Mouse (Mus musculus): Measurements from ENCODE around the gene Itpr3.
A peak's percentile ranks its signal among the peaks of the same experiment; 100 is the strongest.

Itpr3 gene

GRCm38 (mm10) chr17:27070913-27071312, 13.8 kb downstream of the Itpr3 start:
- DNase-seq (ENCODE audit: extremely low spot score, low spot score) = no peak

DNA sequence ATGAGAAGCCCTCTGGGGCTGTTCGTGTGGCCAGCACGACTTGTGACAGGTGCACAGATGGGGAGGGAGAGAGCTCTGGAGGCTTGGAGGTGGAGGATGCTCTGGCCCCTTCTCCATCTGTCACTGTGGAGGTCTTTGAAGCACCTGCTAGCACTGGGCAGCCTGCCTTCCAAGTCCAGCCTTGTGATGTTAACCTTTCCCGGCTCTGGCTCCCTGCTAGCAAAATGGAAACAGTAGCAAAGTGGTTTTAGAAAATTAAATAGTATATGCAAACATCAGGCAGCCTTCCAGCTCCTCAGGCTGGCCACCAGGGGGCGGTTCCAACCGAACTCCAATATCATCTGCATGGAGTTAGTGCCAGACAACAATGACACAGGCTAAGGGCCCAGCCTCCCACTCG, 14.5 kb downstream of the Itpr3 start:
- peak; percentile 35 for DNase-seq (ENCODE audit: extremely low spot score, low spot score)

- DNase-seq (ENCODE audit: extremely low spot score, low spot score) = no peak
Observed at GRCm38 (mm10) chr17:27072363-27072762, 15.3 kb downstream of the Itpr3 start.

DNA sequence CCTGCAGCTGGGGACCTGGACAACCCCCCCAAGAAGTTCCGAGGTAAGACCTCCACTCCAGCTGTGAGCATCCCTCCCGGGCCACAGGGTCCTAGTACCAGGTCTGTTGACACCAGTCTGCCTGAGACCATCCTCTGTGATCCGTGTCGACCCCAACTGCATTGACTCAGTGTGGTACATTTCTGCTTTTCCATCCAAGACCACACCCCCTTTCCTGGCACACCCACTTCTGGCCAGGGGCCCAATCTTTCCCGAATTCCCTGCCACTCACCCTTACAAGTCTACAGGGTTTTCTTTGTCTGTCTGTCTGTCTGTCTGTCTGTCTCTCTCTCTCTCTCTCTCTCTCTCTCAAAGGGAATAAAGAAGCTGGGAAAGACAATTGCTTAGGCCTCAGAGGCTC, 16.0 kb downstream of the Itpr3 start:
- DNase-seq (ENCODE audit: extremely low spot score, low spot score) = no peak

DNA sequence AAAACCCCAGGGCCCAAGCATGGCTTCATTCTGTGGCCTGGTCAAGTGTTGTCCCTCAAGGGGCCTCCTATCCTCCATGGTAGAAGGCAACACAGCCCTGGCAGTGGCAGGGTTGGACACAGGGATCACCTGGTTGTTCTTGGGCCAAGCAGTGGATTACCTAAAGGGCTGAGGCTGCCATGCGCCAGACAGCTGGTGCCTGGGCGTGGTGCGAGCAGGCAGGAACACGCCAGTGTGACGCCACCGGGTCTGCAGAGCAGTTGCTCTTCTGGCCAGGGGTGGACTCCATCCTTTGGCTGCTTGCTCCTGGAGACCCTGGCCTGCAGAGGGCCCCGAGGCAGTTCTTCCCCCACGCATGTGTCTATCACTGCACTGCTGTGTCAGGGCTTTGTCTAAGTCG, 16.7 kb downstream of the Itpr3 start:
- no peak for DNase-seq (ENCODE audit: extremely low spot score, low spot score)

GRCm38 (mm10) chr17:27074236-27074635, 17.1 kb downstream of the Itpr3 start:
- DNase-seq (ENCODE audit: extremely low spot score, low spot score) = no peak

- DNase-seq (ENCODE audit: extremely low spot score, low spot score) = no peak
Observed at GRCm38 (mm10) chr17:27074849-27075745, 18.0 kb downstream of the Itpr3 start.

DNA sequence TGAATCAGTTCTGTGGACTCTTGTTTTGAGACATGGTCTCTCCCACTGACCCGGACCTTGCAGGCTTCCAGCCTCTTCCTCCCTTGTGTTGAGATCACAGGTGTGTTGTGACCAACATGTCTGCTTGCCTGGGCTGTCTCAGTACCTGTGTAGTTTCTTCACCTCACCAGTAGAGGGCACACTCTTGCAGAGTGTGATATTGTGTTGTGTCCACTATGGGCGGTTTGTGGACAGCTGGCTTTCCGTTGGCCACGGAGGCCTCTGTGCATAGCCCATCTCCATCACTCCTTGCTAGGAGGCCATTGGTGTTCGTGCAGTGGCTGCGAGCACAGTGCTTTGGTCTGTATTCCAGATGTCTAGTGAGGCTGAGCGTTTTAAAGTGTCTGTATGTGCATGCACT, 20.0 kb downstream of the Itpr3 start:
- DNase-seq (ENCODE audit: extremely low spot score, low spot score) = no peak

DNA sequence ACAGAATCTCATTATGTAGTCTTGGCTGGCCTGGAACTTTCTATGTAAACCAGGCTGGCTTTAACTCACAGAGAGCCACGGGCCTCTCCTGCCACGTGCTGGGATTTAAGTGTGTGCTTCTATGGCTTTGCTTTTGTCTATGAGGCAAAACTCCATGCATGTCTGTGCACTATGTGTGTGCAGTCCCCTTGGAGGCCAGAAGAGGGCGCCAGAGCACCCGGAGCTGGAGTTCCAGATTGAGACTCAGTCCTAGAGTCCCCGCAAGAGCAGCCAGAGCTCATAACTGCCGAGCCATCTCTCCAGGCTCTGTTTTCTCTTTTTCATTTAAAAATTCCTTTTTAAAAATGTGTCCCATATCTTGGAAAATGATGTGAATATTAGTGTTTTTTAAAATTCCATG, 20.8 kb downstream of the Itpr3 start:
- no peak for DNase-seq (ENCODE audit: extremely low spot score, low spot score)

GRCm38 (mm10) chr17:27078499-27078898, 21.4 kb downstream of the Itpr3 start:
- no peak for DNase-seq (ENCODE audit: extremely low spot score, low spot score)

GRCm38 (mm10) chr17:27081868-27082267, 24.8 kb downstream of the Itpr3 start:
- no peak for DNase-seq (ENCODE audit: extremely low spot score, low spot score)

- no peak for DNase-seq (ENCODE audit: extremely low spot score, low spot score)
Observed at GRCm38 (mm10) chr17:27082796-27083195, 25.7 kb downstream of the Itpr3 start.

- DNase-seq (ENCODE audit: extremely low spot score, low spot score) = no peak
Observed at GRCm38 (mm10) chr17:27083601-27084000, 26.5 kb downstream of the Itpr3 start.

GRCm38 (mm10) chr17:27085676-27086075, 28.6 kb downstream of the Itpr3 start:
- DNase-seq (ENCODE audit: extremely low spot score, low spot score) = peak; percentile 68

DNA sequence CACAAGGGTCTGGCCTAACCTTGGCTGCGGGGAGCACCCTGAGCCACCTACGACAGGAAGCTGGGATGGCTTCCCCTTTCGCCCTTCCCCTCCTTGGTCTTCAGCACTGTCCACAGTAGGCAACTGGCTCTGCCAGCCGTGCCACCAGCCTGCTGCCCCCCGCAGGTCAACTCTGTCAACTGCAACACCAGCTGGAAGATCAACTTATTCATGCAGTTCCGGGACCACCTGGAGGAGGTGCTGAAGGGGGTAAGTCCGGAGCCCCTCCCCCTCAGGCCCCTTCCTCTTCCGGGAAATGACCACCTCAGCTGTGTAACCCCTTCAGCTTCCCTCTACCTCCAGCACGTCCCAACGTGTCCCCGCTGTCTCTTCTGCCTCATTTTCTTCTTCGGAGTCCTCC, 30.3 kb downstream of the Itpr3 start:
- peak; percentile 38 for DNase-seq (ENCODE audit: extremely low spot score, low spot score)

- no peak for DNase-seq (ENCODE audit: extremely low spot score, low spot score)
Observed at GRCm38 (mm10) chr17:27090068-27090467, 33.0 kb downstream of the Itpr3 start.

GRCm38 (mm10) chr17:27095690-27096089, 38.6 kb downstream of the Itpr3 start:
- peak; percentile 34 for DNase-seq (ENCODE audit: extremely low spot score, low spot score)

GRCm38 (mm10) chr17:27101675-27102074, 44.6 kb downstream of the Itpr3 start:
- no peak for DNase-seq (ENCODE audit: extremely low spot score, low spot score)

DNA sequence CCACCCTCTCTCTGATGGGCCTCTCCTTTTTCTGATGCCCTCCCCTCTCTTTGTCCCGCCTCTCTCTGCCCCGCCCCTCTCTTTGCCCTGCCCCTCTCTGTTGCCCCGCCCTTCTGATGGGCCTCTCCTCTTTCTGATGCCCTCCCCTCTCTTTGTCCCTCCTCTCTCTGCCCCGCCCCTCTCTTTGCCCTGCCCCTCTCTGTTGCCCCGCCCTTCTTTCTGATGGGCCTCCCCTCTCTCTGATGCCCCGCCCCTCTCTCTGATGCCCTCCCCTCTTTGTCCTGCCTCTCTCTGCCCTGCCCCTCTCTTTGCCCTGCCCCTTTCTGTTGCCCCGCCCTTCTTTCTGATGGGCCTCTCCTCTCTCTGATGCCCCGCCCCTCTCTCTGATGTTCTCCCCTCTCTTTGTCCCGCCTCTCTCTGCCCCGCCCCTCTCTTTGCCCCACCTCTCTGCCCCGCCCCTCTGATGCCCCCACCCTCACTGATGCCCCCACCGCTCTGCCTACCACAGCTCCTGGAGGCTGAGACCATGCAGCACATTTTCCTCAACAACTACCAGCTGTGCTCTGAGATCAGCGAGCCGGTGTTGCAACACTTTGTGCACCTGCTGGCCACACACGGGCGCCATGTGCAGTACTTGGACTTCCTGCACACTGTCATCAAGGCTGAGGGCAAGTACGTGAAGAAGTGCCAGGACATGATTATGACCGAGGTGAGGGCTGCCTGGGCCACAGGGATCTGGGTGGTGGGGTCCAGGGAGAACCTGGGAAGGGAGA, 48.8 kb downstream of the Itpr3 start:
- DNase-seq (ENCODE audit: extremely low spot score, low spot score) = no peak

DNA sequence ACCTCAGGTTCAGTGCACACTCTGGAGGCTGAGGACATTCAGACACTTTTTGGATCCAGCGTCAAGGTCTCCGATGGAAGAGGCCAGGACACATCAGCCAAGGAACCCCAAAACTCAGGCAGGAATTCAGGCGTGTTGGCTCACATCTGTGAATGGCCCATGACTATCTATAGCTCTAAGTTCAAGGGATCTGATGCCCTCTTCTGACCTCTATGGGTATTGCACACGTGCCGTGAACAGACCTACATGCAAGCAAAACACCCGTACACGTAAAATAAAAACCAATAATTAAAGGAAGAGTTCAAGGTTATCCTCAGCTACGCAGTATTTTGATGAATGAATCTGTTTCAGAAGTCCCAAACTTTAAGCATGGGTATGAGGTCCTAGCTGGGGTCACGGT, 49.6 kb downstream of the Itpr3 start:
- DNase-seq (ENCODE audit: extremely low spot score, low spot score) = no peak

- DNase-seq (ENCODE audit: extremely low spot score, low spot score) = no peak
Observed at GRCm38 (mm10) chr17:27107936-27108335, 50.8 kb downstream of the Itpr3 start.

GRCm38 (mm10) chr17:27110072-27110471, 53.0 kb downstream of the Itpr3 start:
- no peak for DNase-seq (ENCODE audit: extremely low spot score, low spot score)
